Mouse (Mus musculus) frontal cortex, postnatal 10 days (tissue): ENCODE results near the gene Nkx2-3.

Experiments used
- DNase-seq, 2 experiments: peaks; one replicate each; pipeline ENCODE4 v3.0.0; 2022; ENCODE audit warnings: low spot score in 2 of 2, mixed read lengths in 1 of 2

Gene Nkx2-3

DNA sequence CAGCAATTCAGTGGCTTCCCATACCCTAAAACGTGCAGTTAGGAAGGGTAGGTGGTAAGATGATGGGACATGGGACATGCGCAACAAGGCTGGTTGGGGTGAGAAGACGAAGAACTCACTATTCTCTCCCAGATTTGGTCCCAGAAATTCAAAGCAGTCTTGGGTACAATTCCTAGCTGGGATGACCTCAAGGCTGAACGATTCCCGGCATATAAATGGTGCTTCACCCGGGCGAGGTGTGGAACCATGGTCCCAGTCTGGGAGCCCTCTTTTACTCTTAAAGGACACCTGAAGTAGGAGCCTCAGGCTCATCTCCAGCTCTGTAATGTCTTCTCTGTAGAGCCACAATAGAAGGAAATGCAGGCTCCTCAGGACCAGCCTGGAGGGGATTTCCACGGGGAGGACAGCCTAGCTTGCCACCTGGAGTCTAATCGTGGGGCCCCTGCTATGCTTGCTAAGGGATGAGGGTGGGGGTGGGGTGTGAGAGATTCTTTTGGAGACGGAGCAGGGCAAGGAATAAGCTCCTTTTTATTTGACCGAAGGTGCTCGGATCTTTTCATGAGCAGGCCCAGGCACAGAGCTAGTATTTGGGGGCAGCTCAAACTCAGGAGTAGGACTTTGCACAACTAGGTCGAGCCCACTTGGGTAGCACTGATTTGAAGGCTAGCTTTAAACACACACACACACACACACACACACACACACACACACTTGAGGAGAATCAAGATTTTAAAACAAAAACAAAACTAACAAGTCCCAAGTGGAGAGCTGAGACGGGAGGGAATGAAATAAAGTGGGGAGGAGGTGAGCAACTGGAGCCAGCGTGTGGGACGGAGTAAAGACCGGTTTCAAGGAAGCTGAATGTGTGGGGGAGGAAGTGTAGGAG is 6.2 kb upstream of the Nkx2-3 start:
- no peak for DNase-seq

GRCm38 (mm10) chr19:43606552-43607530 is 5.3 kb upstream of the Nkx2-3 start:
- DNase-seq = no peak

- DNase-seq = no peak
Measured at GRCm38 (mm10) chr19:43607842-43608680, 4.1 kb upstream of the Nkx2-3 start.

DNA sequence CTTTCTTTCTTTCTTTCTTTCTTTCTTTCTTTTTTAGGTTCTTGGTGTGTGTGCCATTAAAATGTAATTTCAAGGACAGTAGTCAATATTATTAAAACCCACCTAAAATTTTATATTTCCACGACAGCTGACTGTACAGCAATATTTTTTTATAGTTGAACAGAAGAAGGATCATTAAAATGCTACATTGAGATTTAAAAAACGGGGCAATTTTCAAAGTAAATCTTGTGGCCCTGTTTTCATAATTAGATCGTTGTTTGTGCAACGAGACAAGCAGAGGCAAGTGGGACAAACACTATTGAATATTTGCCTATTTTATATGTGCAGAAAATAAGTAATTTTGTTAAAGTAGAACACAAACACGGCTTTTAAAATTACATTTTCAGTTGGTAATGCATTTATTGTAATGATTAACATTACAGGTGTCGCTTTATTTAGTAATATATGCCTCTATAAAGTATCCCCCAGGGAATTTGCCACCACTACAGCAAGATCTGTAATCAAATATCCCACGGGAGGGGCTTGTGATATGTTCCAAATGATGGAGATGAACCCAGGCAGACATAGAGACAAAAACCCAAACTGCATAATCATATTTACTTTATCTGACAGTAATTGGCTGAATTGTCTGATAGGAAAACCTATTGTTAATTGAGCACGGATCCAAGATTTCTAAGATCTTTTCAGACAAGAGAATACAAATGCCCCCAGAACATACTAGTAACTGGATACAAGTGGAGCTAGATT is 3.2 kb upstream of the Nkx2-3 start:
- no peak for DNase-seq

- DNase-seq = no peak
Measured at GRCm38 (mm10) chr19:43609458-43610330, 2.4 kb upstream of the Nkx2-3 start.

DNA sequence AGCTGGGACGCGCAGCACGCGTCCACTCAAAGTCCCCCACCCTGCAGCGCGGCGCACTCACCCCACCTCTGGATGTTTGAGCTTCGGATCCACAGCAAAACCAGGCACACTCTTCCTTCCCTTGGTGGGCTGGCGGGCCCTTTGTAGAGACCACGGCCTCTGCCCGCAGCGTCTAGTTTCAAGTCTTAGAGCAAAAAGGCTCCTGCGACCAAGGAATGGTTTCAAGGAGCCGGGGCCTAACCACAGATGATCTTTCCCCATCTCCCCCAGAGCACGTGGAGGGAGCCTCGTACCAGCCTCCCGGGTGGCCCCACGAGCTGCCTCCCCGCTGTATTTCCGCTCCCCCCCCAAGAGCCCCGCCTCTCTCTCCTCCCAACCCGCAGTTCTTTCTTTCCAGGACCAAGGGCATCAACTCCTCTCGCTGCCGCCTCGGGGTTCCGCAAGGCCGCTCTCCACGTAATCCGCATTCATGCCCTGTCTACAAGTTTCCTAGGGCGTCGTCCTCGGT is 1.7 kb upstream of the Nkx2-3 start:
- no peak for DNase-seq

DNA sequence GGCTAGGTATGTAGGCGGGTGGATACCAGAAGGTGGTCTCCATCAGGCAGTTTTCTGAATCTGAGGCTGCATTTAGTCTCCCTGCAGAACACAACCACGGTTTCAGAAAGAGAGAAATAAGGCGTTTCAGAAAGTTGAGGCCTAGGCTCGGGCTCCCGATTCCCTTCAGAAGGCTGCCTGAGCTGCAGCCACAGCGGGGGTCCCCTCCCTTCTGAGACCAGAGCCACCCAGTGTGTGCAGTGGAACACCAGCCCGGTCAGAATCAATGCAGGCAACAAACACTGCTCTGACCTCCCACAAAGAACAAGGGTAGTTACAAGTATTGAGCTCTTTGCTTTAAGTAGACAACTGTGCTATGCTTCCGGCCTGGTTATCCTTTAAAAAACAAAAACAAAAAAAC is 1.0 kb upstream of the Nkx2-3 start:
- no peak for DNase-seq

- DNase-seq = no peak
Measured at GRCm38 (mm10) chr19:43611561-43611960, 564 bp upstream of the Nkx2-3 start.

- DNase-seq = no peak
Measured at GRCm38 (mm10) chr19:43612501-43612971, 411 bp downstream of the Nkx2-3 start.

- no peak for DNase-seq
Measured at GRCm38 (mm10) chr19:43613293-43614130, 1.4 kb downstream of the Nkx2-3 start.

DNA sequence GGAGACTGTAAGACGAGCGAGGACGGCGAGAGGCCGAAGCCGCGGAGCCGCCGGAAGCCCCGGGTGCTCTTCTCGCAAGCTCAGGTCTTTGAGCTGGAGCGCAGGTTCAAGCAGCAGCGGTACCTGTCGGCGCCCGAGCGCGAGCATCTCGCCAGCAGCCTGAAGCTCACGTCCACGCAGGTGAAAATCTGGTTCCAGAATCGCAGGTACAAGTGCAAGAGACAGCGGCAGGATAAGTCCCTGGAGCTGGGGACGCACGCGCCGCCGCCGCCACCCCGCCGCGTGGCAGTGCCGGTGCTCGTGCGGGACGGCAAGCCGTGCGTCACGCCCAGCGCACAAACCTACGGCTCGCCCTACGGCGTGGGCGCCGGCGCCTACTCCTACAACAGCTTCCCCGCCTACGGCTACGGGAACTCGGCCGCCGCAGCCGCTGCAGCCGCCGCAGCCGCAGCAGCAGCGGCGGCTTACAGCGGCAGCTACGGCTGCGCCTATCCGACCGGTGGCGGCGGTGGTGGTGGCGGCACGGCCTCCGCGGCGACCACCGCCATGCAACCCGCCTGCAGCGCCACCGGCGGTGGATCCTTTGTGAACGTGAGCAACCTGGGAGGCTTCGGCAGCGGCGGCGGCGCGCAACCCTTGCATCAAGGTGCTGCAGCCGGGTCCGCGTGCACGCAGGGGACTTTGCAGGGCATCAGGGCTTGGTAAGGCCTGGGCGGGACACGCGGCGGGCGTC is 2.4 kb downstream of the Nkx2-3 start:
- no peak for DNase-seq

- DNase-seq = no peak
Measured at GRCm38 (mm10) chr19:43615074-43615445, 2.9 kb downstream of the Nkx2-3 start.

DNA sequence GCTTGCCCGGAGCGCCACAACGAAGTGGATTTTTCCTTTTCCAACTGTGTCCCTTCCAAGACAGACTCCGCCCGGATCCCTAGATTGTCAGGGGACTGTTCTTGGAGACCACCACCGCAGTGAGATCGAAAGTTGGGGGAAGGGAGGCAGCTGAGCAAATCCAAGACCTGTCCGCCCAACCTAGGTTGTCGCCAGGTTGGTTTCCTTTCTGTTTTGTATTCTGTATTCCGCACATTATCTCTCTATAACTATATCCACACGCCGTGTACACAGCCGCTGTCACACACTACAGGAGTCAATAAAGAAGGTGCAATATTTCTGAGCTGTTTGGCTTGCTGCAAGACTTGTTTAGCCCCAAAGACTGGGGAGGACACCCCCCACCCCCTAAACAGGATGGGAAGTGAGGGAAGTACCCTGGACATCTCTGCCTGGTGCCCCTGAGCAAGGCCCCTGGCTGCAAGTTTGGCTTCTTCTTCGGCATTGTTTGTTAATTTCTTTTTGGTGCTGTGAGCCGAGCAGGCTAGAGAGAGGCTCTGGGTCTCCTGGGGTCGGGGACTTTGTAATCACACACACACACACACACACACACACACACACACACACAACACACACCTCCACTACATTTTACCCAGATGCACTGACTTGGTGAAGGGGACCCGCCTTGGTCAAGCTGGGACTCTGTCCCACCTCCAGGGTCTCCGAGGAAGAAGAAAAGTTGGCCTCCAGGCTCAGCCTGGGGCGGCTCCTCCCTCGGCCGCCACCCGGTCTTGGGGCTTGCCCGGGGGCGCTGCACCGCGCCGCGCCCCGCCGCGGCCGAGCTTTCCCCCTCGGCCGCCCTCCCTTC is 3.7 kb downstream of the Nkx2-3 start:
- DNase-seq = no peak

GRCm38 (mm10) chr19:43616415-43616861 is 4.3 kb downstream of the Nkx2-3 start:
- no peak for DNase-seq

DNA sequence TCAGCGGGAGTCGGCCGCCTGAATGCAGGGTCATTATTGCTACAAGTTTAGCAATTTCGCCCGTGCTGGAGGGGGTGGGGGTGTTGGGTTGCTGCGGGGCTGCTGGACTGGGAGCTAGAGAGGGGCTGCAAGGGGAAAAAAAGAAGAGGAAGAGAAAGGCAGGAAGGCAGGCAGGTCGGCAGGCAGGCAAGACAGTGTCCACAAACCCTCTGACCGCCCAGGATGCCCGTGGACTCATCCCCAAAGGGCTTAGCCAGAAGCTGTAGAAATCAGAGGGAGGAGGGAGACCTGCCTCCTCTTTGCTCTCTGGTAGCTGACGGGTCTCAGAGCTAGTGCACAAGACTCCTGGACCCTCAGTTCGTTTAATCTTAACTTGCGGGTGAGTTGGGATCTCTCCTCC is 4.8 kb downstream of the Nkx2-3 start:
- DNase-seq = no peak

DNA sequence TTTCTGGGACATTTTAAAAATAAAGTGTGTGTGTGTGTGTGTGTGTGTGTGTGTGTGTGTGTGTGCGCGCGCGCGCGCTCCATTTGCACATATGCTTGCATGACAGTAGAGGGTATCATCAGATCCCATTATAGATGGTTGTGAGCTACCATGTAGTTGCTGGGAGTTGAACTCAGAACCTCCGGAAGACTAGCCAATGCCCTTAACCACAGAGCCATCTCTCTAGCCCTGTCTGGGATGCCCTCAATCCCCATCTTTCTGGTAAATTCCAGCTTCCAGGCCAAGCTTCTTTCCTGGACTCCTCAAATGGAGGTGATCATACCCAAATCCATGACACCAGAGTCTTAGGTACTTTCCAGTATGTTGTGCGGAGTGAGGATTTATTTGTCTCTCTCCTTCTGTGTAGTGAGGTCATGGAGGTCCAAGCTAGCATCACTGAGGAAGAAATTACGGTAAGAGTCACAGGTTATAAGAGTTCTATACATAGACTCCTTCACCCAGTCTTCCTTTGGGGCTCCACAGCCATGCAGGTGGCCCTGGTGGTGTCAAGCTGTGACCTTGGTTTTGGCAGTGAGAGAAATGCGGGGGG is 5.7 kb downstream of the Nkx2-3 start:
- DNase-seq = no peak
